ENCODE assay signal across 8 mouse cellular contexts in the genomic region with DNA sequence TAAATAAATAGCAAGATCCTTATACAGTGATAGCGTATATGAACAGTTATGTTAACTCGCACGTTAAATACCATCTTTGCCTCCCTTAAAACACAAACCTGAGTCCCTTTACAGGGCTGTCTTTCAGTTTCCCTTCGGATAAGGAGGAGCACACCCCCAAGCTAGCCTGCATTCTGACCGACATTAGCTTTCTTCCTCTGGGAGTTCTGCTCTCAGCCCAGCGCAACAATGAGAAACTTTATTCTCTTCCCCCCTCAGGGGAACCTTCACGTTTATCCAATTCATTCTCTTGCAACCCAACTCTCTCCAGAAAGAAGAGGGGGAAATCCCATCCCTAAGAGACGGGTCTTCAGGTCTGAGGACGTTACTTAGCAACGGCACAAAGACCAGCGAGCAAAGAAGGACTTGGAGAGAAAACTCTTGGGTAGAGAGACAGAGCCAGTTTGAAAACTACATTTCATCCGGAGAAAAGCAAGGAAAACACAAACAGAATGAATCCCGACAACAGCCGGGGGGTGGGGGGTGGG. TPM values are rescaled to one million over a fixed set of nuclear protein-coding genes. Genes with fewer than 3 reads are reported as not detected.
DNase-seq lines count a peak whose midpoint lies in the region; ATAC-seq and TF ChIP-seq lines count a peak whose summit lies in the region.

No protein-coding gene starts in this region.

- H3K27me3 ChIP-seq in kidney, postnatal 0 days (ENCODE audit: insufficient read depth, low read length), result no peaks in the 10 kb centered on the region
- no peaks in the 10 kb centered on the region; the same call in 1 of the 2 replicates for H3K27me3 ChIP-seq in kidney, adult 2 months (replicated peaks; ENCODE audit: control insufficient read depth, insufficient read depth, low read length)
- H3K27me3 ChIP-seq in intestine, embryonic 15.5 days (replicated peaks), result peaks cover 27% of the 10 kb centered on the region
- no peaks in the 10 kb centered on the region for H3K27me3 ChIP-seq in neural tube, embryonic 11.5 days (ENCODE audit: control insufficient read depth, insufficient read depth, low read length)

- DNase-seq in kidney, postnatal 0 days (ENCODE audit: low spot score), result peak; percentile 34
- no peak for DNase-seq in kidney, adult 2 months
- DNase-seq in embryo, embryonic 11 days, result peak; percentile 72
- DNase-seq in neural tube, embryonic 11.5 days (ENCODE audit: low spot score), result peak; percentile 61
- DNase-seq in thymus, postnatal 0 days (ENCODE audit: low spot score), result no peak
- no peak for DNase-seq in thymus, postnatal 14 days

- H3K9me3 ChIP-seq in kidney, postnatal 0 days (replicated peaks; ENCODE audit: low read length), result no peaks in the 10 kb centered on the region
- no peaks in the 10 kb centered on the region for H3K9me3 ChIP-seq in intestine, embryonic 15.5 days
- no peaks in the 10 kb centered on the region for H3K9me3 ChIP-seq in neural tube, embryonic 11.5 days (ENCODE audit: control insufficient read depth, low read length)

- no peak overlapping the region for H3K27ac ChIP-seq in kidney, postnatal 0 days
- no peak overlapping the region for H3K27ac ChIP-seq in kidney, adult 2 months (ENCODE audit: insufficient read depth, low read depth, low read length)
- no peak overlapping the region for H3K27ac ChIP-seq in intestine, embryonic 15.5 days
- H3K27ac ChIP-seq in neural tube, embryonic 11.5 days (ENCODE audit: low read depth, low read length), result peak overlapping the region; percentile 84

- no peak for ATAC-seq in kidney, postnatal 0 days (replicated peaks; ENCODE audit: low FRiP score, low read depth)
- no peak for ATAC-seq in intestine, embryonic 15.5 days
- peak; percentile 52 for ATAC-seq in neural tube, embryonic 11.5 days (ENCODE audit: insufficient read depth, low FRiP score, low TSS enrichment)
- ATAC-seq in frontal cortex, adult (ENCODE audit: low TSS enrichment), result no peak

- H3K36me3 ChIP-seq in kidney, postnatal 0 days (ENCODE audit: insufficient read depth, low read length), result no peaks in the 10 kb centered on the region
- H3K36me3 ChIP-seq in kidney, adult 2 months (ENCODE audit: control insufficient read depth, insufficient read depth, low read length), result no peaks in the 10 kb centered on the region
- no peaks in the 10 kb centered on the region for H3K36me3 ChIP-seq in intestine, embryonic 15.5 days
- H3K36me3 ChIP-seq in neural tube, embryonic 11.5 days (ENCODE audit: control insufficient read depth, insufficient read depth, low read length), result no peaks in the 10 kb centered on the region

- 4% methylated on average over 14 of the region's 14 CpGs for WGBS in kidney, postnatal 0 days
- WGBS in kidney, adult 2 months, result 12% methylated on average over 14 of the region's 14 CpGs
- WGBS in intestine, embryonic 15.5 days, result 4% methylated on average over 14 of the region's 14 CpGs
- 3% methylated on average over 14 of the region's 14 CpGs for WGBS in neural tube, embryonic 11.5 days

- H3K4me2 ChIP-seq in kidney, postnatal 0 days (ENCODE audit: low read length), result peak overlapping the region; percentile 79
- peak overlapping the region; percentile 65 for H3K4me2 ChIP-seq in intestine, embryonic 15.5 days (replicated peaks)
- peak overlapping the region; percentile 78 for H3K4me2 ChIP-seq in neural tube, embryonic 11.5 days (ENCODE audit: low read depth)

- H3K4me1 ChIP-seq in kidney, postnatal 0 days (replicated peaks; ENCODE audit: insufficient read depth, low read length), result 0 out of 2 replicates have a peak, but pooled peaks cover 9% of the 10 kb centered on the region
- no peaks in the 10 kb centered on the region for H3K4me1 ChIP-seq in kidney, adult 2 months (ENCODE audit: control insufficient read depth, insufficient read depth, low read length)
- H3K4me1 ChIP-seq in intestine, embryonic 15.5 days (replicated peaks), result peaks cover 5% of the 10 kb centered on the region; the same call in 1 of the 2 replicates
- H3K4me1 ChIP-seq in neural tube, embryonic 11.5 days (ENCODE audit: control insufficient read depth, insufficient read depth, low read length), result peaks cover 4% of the 10 kb centered on the region; the same call in 1 of the 2 replicates

- no peak for TF ChIP-seq CTCF in kidney, postnatal 0 days (IDR thresholded peaks at IDR 0.05; ENCODE audit: low read depth)
- no peak for TF ChIP-seq CTCF in kidney, adult 2 months (conservative IDR thresholded peaks at IDR 0.05; ENCODE audit: insufficient read depth, insufficient read length, low read depth, low read length)

- peak overlapping the region; percentile 20; the same call in 1 of the 2 replicates for H3K9ac ChIP-seq in kidney, postnatal 0 days (ENCODE audit: low read depth, low read length)
- H3K9ac ChIP-seq in intestine, embryonic 15.5 days, result no peak overlapping the region
- peak overlapping the region; percentile 80 for H3K9ac ChIP-seq in neural tube, embryonic 11.5 days (ENCODE audit: low read length)

- TF ChIP-seq POLR2A in kidney, adult 2 months (IDR thresholded peaks at IDR 0.05; ENCODE audit: low read depth, low read length), result no peak

- peak overlapping the region; percentile 45 for H3K4me3 ChIP-seq in kidney, postnatal 0 days (replicated peaks; ENCODE audit: low read depth, low read length)
- no peak overlapping the region for H3K4me3 ChIP-seq in kidney, adult 2 months (ENCODE audit: insufficient read depth, low read depth, low read length)
- peak overlapping the region; percentile 31 for H3K4me3 ChIP-seq in intestine, embryonic 15.5 days (replicated peaks)
- peak overlapping the region; percentile 55 for H3K4me3 ChIP-seq in neural tube, embryonic 11.5 days (ENCODE audit: low read depth, low read length)

RNA-seq across cellular contexts. Expression of gene Sall2, which starts 1.1 kb away (rescaled TPM):
- polyA plus RNA-seq in kidney, postnatal 0 days (2015; fragmentation: Nextera tagmentation; extraction: Ambion mirVana), result 20.9 and 23.4 TPM in 2 replicates
- 16.9 and 18.3 TPM in 2 replicates for polyA plus RNA-seq in kidney, adult 2 months (2012; rRNA removed)
- 9.2 and 10.2 TPM in 2 replicates for polyA plus RNA-seq in intestine, embryonic 15.5 days (2015; fragmentation: Nextera tagmentation; extraction: Ambion mirVana)
- 51.9 and 54.5 TPM in 2 replicates for polyA plus RNA-seq in neural tube, embryonic 11.5 days (2014; fragmentation: Nextera tagmentation; extraction: Ambion mirVana)
- polyA plus RNA-seq in thymus, postnatal 0 days (2015; fragmentation: Nextera tagmentation; extraction: Ambion mirVana), result 6.2 and 7.3 TPM in 2 replicates

RNA-seq across cellular contexts. Expression of gene Mettl3, which starts 22.5 kb away (rescaled TPM):
- polyA plus RNA-seq in kidney, postnatal 0 days (2015; fragmentation: Nextera tagmentation; extraction: Ambion mirVana), result 24.7 and 27.3 TPM in 2 replicates
- polyA plus RNA-seq in kidney, adult 2 months (2012; rRNA removed), result 16.0 and 23.5 TPM in 2 replicates
- 37.6 and 41.1 TPM in 2 replicates for polyA plus RNA-seq in intestine, embryonic 15.5 days (2015; fragmentation: Nextera tagmentation; extraction: Ambion mirVana)
- 47.1 and 54.6 TPM in 2 replicates for polyA plus RNA-seq in neural tube, embryonic 11.5 days (2014; fragmentation: Nextera tagmentation; extraction: Ambion mirVana)
- 33.9 and 37.6 TPM in 2 replicates for polyA plus RNA-seq in thymus, postnatal 0 days (2015; fragmentation: Nextera tagmentation; extraction: Ambion mirVana)

RNA-seq across cellular contexts. Expression of gene Olfr1513, which starts 28.8 kb away (rescaled TPM):
- polyA plus RNA-seq in kidney, postnatal 0 days (2015; fragmentation: Nextera tagmentation; extraction: Ambion mirVana), result not detected in 2 replicates
- not detected in 2 replicates for polyA plus RNA-seq in kidney, adult 2 months (2012; rRNA removed)
- polyA plus RNA-seq in intestine, embryonic 15.5 days (2015; fragmentation: Nextera tagmentation; extraction: Ambion mirVana), result not detected in 2 replicates
- polyA plus RNA-seq in neural tube, embryonic 11.5 days (2014; fragmentation: Nextera tagmentation; extraction: Ambion mirVana), result 0.48 TPM in 1 of 2 replicates, not detected in the other
- polyA plus RNA-seq in thymus, postnatal 0 days (2015; fragmentation: Nextera tagmentation; extraction: Ambion mirVana), result not detected in 2 replicates

RNA-seq across cellular contexts. Expression of gene Rab2b, which starts 48.1 kb away (rescaled TPM):
- 12.6 and 14.3 TPM in 2 replicates for polyA plus RNA-seq in kidney, postnatal 0 days (2015; fragmentation: Nextera tagmentation; extraction: Ambion mirVana)
- polyA plus RNA-seq in kidney, adult 2 months (2012; rRNA removed), result 7.5 and 8.4 TPM in 2 replicates
- 13.7 and 16.0 TPM in 2 replicates for polyA plus RNA-seq in intestine, embryonic 15.5 days (2015; fragmentation: Nextera tagmentation; extraction: Ambion mirVana)
- 38.2 and 40.9 TPM in 2 replicates for polyA plus RNA-seq in neural tube, embryonic 11.5 days (2014; fragmentation: Nextera tagmentation; extraction: Ambion mirVana)
- 10.9 and 13.2 TPM in 2 replicates for polyA plus RNA-seq in thymus, postnatal 0 days (2015; fragmentation: Nextera tagmentation; extraction: Ambion mirVana)

RNA-seq across cellular contexts. Expression of gene Tox4, which starts 48.5 kb away (rescaled TPM):
- 30.8 and 34.4 TPM in 2 replicates for polyA plus RNA-seq in kidney, postnatal 0 days (2015; fragmentation: Nextera tagmentation; extraction: Ambion mirVana)
- 26.6 and 32.0 TPM in 2 replicates for polyA plus RNA-seq in kidney, adult 2 months (2012; rRNA removed)
- 36.0 and 36.1 TPM in 2 replicates for polyA plus RNA-seq in intestine, embryonic 15.5 days (2015; fragmentation: Nextera tagmentation; extraction: Ambion mirVana)
- 52.0 and 54.9 TPM in 2 replicates for polyA plus RNA-seq in neural tube, embryonic 11.5 days (2014; fragmentation: Nextera tagmentation; extraction: Ambion mirVana)
- 45.0 and 46.0 TPM in 2 replicates for polyA plus RNA-seq in thymus, postnatal 0 days (2015; fragmentation: Nextera tagmentation; extraction: Ambion mirVana)

Comparison
In these comparisons a context has a peak if more than half of its experiments do, and no peak if none do; other contexts are left out.
1. DNase-seq: peak in kidney, postnatal 0 days (single experiment), embryo, embryonic 11 days (single experiment) and neural tube, embryonic 11.5 days (single experiment); none in kidney, adult 2 months (single experiment), thymus, postnatal 0 days (single experiment) and thymus, postnatal 14 days (single experiment).
2. Peak in every context shown above with its lines, with median percentiles within 50 percentile points of each other: H3K4me2 ChIP-seq.